Mouse (Mus musculus): Measurements from ENCODE around the gene Ttc21a.

The Ttc21a gene

DNA sequence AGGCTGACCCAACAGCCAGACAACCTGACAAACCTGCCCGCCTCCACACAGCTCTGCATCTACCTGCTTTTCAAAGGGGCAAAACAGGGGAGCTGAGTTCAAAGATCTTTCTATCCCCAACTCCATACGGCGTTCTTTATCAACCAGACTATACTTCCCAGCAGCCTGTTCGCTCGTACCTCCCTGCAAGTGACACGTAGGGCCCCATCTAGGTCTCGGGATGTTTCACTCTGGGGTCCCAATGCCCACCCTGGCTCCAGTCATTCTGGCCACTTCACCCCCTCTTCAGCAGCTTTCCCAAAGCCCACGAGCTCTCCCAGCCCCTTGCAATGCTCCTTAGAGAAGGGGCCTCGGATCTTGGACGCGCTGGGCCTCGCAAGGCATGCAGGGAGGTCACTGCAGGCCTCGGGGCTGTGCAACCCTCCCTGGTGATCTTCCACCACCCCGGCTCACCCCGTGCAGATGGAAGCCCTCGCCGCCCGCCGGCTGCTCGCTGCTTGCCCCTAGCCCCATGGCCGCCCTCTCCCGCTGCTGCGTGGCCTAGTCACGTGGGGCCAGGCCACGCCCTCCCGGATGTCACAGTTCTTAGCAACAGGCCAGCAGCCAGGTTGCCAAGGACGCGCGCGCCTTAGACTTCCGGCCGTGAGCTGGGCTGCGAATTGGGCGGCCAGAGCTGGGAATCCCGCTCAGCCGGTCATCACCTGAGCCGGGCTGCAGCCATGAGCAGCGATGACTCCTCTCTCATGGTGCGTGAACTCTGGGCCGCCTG is at the start of gene Ttc21a, which contains the start of gene Gorasp1:
TSS of gene Ttc21a (plus strand) at position 602 of the 769 bp plus-strand sequence.
TSS of gene Gorasp1 (minus strand) at position 561 of the 769 bp plus-strand sequence.
- DNase-seq (ENCODE audit: low spot score in 2 of 2), result peak; percentile 84 to 92

DNA sequence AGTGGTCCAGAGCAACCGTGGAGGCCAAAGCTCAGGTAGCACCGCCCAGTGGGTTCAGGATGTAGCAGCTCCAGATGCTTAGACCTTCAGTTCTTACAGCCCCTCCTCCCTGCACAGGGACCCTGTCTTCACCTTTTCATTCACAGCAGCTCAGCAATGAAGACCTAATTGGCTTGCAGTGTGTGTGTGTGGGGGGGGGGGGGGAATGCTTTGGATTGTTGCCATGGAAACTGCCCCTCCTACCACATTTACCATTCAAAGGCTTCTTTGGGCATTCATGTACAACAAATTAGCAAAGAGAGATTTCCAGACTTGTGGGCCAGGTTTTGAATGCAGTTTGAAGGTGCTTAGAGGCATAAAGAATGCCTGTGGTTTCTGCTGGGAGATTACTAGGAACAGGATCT is 48.6 kb upstream of the Ttc21a start:
- no peak for DNase-seq (ENCODE audit: low spot score in 2 of 2)

DNA sequence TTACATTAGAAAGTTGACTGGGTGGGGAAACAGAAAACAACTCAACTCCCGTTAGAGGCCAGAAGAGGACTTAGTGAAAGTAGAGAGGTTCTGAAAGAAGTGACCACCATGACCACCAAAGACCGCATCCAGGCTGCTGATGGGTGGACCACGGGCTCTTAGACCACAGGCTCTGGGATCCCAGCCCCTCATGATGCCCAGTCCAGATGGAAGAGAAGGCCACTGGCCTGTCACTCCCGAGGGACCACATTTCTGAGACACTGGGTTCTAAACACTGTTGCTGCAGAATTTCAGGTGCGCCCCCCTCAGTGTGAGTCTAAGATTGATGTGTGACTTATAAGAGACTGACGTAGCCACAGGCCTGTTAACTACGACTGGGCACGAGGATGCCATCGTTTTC is 48.0 kb upstream of the Ttc21a start:
- DNase-seq (ENCODE audit: low spot score in 2 of 2), result no peak

DNA sequence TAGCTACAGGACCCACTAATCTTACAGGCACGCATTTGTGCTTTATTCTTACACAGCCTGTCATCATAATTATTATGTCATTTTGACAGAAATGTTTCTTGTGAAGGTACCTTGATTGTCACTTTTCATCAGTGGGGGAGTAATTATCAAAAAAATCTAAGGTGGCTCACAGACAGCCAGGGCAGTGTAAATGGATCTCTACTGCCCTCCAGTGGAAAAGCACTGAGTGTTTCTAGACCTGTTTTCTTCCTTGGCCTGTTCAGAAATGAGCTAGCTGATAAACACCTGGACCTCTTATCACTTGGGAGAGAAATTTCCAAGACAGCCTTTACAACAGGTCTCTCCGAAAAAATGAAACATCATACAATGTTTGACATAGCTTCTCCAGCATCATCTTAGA is 46.7 kb upstream of the Ttc21a start:
- peak in 1 of 2 experiments; percentile 53 for DNase-seq (ENCODE audit: low spot score in 2 of 2)

DNA sequence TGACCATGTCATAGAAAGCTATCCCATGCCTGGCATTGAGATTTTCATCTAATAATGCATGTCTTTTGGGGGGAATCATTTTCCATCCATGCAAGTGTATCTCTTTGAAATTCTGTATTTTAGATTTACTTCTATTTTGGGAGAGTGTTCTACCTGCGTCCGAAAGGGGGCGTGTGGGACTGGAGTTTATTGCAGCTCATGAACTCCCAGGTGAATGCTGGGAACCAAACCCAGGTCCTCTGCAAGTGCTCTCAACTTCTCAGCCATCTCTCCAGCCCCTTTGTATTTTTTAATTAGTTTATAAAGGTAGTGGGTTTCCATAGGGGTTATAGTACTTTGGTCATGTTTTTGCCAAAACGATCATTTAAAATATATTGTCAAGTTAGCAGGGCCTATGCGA is 43.5 kb upstream of the Ttc21a start:
- DNase-seq (ENCODE audit: low spot score in 2 of 2), result no peak

DNA sequence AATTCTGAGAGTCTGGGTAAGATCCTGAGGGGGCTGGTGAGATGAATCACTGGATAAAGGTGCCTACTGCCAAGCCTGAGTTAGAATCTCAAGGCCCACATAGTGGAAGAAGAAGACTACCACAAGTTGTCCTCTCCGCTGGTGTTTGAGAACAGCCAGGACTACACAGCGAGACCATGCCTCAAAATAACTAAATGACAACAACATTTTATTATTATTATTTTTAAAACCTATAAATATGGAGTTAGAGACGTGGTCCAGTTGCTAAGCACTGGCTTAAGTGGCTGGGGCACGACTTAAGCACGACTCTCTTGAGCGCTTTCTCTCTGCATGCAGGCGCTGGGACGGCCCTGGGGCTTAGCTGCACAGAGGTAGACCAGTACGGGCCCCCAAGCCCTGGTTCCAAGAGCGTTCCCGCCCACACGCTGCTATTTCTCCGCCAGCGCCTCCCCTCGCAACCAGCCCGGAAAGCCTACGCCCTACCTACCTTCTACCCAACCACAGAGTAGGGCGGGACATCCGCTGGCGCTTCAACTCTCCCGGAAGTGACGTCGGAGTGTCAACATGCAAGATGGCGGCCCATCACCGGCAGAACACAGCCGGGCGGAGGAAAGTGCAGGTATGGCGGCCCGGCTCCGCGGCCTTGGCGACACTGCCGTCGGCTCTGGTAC is 42.9 kb upstream of the Ttc21a start, which contains the start of gene Wdr48:
TSS of gene Wdr48 (plus strand) at position 540 of the 671 bp plus-strand sequence.
- DNase-seq (ENCODE audit: low spot score in 2 of 2), result peak; percentile 98

DNA sequence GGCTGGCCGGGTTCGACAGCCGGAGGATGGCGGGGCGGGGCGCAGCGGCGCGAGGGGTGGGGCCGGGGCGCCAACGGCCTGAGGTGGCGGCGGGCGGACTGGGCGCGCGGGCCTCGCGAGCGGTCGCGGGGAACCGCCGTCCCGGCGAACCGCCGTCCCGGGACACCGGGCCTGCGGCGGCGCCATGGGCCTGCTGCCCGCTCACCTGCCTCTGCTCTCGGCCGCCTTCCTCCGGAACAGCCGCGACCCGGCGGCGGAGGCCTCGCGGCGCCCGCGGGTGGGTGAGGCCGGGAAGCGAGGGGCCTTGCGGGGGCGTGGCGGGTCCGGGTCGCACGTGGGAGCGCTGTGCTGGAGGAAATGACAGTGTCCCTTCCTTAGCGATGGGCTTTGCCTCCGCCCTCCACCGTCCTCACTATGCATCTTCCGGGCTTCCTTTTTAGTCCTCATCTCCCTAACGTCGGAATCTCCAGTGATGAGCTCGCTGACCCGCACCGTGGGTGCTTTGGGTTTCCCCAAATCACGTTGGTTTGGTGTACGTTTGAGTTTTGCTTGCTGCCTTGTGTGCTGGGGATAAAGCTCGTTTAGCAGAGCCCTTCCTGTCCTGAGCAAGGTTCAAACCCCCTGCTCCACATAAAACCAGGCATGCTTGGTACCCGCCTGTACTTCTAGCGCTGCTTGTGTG is 42.2 kb upstream of the Ttc21a start:
- peak; percentile 46 to 50 for DNase-seq (ENCODE audit: low spot score in 2 of 2)

DNA sequence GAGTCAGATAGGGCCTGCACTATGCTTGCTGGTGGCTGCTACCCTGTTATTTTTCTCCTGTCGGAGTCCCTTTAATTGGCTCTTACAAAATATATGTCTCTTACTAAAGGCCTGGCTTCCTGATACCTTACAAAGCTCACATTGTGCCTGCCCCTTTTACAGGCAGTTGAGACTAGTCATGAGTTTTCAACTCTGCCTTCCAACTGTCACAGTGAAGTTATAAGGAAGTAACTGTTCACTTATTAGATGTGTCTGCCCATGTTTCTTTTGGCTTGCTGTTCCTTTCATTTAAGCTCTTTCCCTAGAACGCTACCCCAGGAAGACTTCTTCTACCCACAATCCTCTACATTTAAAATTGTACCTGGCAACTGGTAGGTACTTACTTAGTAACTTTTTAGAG is 38.0 kb upstream of the Ttc21a start:
- no peak for DNase-seq (ENCODE audit: low spot score in 2 of 2)

DNA sequence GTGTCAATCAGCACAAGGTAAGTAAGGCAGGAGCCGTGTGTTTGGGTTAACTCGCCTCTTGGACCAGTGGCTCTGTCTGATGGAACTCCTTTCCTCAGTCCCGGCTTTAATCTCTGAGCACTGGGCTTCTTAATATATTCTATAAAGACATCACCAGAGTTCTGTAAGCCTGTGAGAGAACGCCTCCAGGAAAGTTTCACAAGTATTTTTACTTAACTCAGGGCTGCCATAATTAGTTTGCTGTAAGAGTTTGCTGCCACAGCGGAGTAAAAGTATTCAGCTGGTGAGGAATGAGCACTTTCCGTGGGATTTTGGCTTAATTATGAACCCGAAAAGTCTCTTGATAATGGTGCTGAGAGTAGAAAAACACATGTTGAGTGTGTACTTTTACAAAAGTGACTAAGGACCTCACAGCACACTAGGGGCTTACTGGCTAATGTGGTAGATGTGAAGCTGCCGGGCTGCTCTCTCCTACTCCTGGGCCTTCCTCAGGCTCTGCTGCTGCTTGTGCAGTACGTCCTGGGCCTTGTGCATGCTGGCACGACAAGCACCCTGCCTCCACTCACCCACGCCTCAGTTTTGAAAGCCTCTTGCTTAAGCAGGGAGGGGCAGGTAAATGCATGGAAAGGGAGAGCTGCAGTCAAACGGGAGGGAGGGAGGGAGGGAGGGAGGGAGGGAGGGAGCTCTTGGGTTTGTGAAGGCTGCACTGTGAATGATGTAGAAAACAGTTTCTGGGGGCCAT is 34.8 kb upstream of the Ttc21a start:
- DNase-seq (ENCODE audit: low spot score in 2 of 2), result no peak

DNA sequence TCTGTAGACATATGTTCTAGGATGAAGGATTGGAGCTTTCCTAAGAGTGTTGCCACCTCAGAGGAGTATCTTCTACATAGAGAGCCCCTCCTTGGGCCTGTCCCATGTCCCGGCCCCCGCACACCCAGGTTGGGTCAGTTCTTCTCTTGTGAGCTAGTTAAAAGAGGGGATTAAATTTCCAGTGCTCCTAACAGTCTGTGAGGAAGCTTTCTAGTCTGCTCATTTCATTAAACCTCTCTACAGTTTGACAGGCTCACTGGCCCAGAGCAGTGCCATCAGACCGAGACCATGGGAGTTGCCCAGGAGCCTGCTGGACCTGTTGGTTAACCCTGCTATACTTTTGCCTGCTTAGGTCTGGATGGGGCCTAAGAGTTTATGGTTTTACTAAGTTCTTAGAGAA is 28.7 kb upstream of the Ttc21a start:
- no peak for DNase-seq (ENCODE audit: low spot score in 2 of 2)

DNA sequence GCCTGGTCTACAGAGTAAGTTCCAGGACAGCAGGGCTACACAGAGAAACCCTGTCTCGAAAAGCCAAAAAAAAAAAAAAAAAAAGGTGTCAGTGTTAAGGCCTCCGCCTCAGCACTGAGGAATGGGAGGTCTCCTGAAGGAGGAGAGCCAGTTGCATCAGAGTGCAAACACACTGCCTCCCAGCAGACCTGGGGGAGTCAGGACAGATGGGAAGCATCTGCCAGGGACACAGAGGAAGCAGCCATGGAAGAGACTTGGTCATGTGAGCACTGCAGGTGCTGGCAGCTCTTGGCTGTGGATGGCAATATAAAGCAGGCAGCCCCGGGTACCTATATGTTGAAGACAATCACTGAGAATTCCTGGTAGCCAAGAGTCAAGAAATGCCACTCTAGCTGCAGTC is 27.5 kb upstream of the Ttc21a start:
- no peak for DNase-seq (ENCODE audit: low spot score in 2 of 2)

DNA sequence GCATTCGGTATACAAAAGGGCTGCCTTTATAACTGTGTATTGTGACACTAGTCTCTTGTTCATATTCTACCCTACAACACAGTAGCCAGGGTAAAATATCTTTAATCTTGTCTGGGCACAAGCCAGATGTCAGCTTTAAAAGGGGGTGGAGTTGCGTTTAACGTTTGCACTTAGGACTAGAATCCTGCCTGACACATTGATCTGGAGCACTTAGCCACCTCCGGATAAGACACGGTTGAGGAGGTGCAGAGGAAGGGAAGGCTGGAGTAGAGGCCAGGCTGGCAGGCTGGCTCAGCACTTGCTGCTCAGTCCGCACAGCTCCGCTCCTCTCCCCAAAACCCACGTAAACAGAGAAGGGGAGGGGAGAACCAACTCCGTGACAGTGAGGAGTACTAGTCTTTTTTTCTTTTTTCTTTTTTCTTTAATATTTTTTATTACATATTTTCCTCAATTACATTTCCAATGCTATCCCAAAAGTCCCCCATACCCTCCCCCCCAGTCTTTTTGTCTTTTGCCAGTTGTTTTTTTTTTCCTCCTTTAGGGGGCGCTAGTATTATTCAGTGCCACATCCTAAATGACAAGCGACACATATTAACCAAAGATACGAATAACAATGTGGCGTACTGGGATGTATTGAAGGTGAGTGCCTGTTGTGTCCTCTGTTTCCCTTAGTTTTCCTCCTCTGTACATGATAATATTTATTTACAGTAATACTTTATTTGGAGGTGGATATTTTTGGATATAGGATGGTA is 24.1 kb upstream of the Ttc21a start:
- DNase-seq (ENCODE audit: low spot score in 2 of 2), result no peak

DNA sequence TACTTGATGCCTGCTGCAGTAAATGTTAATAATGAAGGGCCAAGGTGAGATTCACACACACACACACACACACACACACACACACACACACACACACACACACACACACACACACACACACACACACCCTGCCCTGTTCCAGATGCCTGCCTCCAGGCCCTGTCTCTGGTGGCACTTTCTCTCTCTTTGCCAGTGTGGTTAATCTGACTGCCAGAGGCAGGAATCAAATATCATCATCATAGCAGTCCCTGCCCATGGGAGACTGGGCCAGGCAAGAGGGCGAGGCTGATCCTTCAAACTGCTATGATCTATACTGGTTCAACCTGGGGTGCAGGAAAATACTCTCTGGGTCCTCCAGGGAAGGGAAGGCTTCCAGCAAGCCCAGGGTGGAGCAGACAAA is 17.5 kb upstream of the Ttc21a start:
- no peak for DNase-seq (ENCODE audit: low spot score in 2 of 2)

DNA sequence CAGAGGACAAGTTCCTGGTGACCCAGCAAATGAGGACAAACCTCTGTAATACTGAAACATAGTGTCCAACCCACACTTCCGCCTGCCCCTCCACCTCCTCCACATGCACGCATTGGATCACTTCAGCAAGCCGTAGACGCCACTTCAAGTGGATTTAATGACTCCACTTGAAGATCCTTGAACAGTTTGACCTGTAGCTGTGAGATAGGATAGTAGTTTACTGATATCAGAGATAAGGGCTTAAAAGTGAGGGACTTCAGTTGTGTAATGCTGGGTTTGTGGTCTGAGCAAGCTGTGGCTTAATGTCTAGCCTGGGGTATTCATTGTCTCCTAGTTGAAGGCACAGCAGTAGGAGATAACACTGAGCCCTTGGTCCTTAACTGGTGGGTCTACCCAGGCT is 13.9 kb upstream of the Ttc21a start:
- DNase-seq (ENCODE audit: low spot score in 2 of 2), result no peak

DNA sequence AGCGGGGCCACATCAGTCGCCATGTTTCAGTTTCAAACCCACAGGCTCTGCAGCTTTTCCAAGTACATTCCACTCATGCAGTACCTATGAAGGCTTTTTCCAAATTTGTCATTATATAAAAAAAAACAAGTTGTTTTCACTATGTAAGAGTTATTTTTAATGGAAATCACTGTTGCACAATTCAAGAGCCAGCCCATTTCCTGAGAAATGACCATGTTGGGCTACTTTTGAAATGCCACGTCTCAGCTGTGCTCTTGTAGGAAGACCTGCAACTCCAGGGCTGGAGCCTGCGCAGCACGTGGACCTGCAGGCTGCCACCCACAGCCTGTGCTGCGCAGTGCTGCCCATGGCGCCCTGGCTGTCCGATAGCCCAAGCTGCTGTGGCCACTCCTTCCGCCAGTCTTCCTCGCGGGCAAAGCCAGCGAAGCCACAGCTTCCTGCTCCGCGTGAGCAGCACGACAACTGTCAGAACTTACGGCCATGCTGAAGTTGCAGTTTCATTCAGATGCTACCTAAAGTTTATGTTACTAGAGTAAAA is 12.2 kb upstream of the Ttc21a start:
- DNase-seq (ENCODE audit: low spot score in 2 of 2), result no peak

DNA sequence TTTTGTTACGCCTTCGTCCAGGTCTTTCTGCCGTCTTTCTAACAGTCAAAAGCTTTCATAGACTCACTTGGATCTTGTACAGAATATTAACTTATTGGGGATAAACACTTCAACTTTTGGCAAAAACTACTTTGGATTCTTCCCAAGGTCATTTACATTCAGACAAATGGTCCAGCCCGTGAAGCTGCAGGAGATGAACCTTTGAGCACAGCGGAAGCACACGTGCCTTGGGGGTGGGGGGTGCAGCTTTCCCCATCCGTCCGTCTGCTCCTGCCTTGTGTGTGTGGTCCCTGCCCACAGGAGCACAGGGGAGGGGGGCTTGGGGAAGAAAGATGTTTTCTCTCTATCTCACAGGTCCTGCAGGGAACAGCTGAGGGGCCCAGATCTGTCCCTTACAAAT is 11.7 kb upstream of the Ttc21a start:
- no peak for DNase-seq (ENCODE audit: low spot score in 2 of 2)

DNA sequence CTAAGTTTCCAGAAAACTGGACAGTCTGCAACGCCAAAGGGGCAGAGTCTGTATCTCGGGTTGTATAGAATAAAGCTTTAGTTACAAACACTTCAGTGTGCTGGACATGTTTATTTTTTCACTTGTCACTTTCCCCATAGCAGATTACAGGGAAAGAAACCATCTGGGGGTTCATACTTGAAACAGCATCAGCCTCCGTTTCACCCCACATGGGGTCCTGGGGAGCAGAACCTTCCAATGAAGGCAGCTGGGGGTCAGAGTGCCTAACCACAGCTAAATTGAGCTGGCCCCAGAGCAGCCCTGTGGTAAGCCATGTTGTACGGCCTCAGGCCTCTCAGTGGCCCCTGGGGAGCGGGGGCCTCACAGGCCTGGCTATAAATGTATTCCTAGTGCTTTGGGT is 10.9 kb upstream of the Ttc21a start:
- DNase-seq (ENCODE audit: low spot score in 2 of 2), result no peak

DNA sequence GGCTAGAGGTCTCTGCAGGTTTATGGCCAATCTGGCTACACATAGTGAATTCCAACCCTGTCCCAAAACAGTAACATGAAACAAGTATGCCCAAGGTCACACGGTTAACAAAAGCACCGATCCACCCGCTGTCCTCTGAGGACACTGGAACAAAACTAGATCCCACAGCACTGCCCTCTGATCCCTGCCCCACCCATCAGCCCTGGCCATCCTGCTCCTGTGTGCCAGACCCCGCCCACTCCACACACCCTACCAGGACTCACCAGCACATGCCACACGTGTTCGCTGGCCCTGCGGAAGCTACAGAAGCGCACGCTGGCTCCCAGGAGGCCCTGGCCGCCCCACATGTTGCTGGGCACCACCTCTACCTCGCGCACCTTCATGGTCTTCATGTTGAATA is 5.0 kb upstream of the Ttc21a start:
- no peak for DNase-seq (ENCODE audit: low spot score in 2 of 2)

DNA sequence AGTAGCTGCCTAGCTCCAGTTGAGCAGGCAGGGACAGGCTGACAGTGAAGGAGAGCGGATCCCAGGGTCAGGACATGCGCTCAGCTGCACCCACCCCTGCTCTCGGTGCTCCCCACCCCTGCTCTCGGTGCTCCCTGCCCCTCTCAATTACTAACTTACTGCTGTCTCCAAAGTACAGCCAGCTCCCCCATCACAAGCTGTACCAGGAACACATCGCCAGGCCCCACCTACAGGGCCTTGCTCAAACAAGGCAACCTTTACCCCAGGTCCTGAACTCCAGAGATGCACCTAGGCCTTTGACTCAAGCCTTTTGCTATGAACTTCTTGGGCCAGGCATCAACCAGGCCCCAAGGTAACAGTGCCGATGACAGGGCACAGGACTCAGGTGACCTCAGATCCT is 3.7 kb upstream of the Ttc21a start:
- DNase-seq (ENCODE audit: low spot score in 2 of 2), result no peak

DNA sequence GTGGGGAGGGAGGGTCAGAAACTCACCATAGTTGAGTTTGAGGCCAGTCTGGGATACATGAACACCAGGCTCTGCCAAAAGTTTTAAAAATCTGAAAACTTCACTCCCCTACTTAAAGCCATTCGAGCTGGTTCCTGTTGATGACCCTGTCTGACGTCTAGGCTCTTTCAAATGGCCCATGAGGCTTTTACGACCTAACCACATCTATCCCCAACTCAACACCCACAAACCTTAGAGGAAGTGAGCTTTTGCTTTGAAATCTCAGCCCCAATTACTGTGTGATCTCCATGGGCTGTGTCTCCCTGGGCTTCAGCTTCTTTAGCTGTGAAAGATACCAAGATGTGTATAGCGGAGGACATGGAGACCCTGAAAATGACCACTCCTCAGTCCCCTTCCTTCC is 1.1 kb downstream of the Ttc21a start:
- no peak for DNase-seq (ENCODE audit: low spot score in 2 of 2)

DNA sequence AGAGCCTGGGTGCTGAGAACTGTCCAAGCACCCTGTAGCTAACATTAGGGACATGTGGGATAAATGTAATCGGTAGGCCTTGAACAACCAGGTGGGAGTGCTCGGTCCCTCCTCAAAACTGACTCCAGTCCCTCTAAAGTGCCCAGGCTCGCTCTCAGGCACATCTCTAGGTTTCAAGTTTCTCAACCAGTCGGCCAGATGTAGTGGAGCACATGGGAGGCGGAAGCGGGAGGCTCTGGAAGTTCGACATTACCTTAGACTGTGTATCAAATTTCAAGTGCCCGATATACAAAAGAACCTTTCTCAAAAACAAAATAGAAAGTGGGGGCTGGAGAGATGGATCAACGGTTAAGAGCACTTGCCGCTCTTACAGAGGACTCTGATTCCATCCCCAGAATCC is 2.2 kb downstream of the Ttc21a start:
- DNase-seq (ENCODE audit: low spot score in 2 of 2), result no peak

Measured in thymus, postnatal 10 days (tissue).